Mouse (Mus musculus) kidney, embryonic 16.5 days (tissue): ENCODE measurements around the gene Dner. TPM values are rescaled to one million over a fixed set of nuclear protein-coding genes. Genes with fewer than 3 reads are reported as not detected.
A peak's percentile ranks its signal among the peaks of the same experiment; 100 is the strongest.

ENCODE experiments used
- ATAC-seq: fragments of 200-750 bp; cut with Nextera tagmentation; 2 replicates; pipeline ENCODE4 v1.8.0; 2017; ENCODE audit warnings: moderate TSS enrichment; ENCODE audit not compliant: low FRiP score, low TSS enrichment
- H3K27ac ChIP-seq: fragments of 300-500 bp; sonication (generic); 2 replicates; pipeline ENCODE4 v1.5.1; 2014; ENCODE audit warnings: low read length
- H3K27me3 ChIP-seq: fragments of 300-500 bp; sonication (generic); 2 replicates; pipeline ENCODE4 v1.6.1; 2014; ENCODE audit warnings: low read length, control low read depth, mixed read lengths; ENCODE audit not compliant: insufficient read depth
- H3K36me3 ChIP-seq: fragments of 300-500 bp; sonication (generic); 2 replicates; pipeline ENCODE4 v1.6.1; 2014; ENCODE audit warnings: low read length, control low read depth, mixed read lengths; ENCODE audit not compliant: insufficient read depth
- H3K4me1 ChIP-seq: fragments of 300-500 bp; sonication (generic); 2 replicates; pipeline ENCODE4 v1.6.1; 2014; ENCODE audit warnings: low read length, control low read depth, mixed read lengths; ENCODE audit not compliant: insufficient read depth
- H3K4me2 ChIP-seq: fragments of 300-500 bp; sonication (generic); replicated peaks from 2 replicates; pipeline ENCODE4 v1.6.1; 2014; ENCODE audit warnings: low read depth, low read length
- H3K4me3 ChIP-seq: fragments of 300-500 bp; sonication (generic); 2 replicates; pipeline ENCODE4 v1.5.1; 2014; ENCODE audit warnings: mild to moderate bottlenecking, low read length
- H3K9ac ChIP-seq: fragments of 300-500 bp; sonication (generic); replicated peaks from 2 replicates; pipeline ENCODE4 v1.6.1; 2014; ENCODE audit warnings: low read length
- H3K9me3 ChIP-seq: fragments of 300-500 bp; sonication (generic); 2 replicates; pipeline ENCODE4 v1.6.1; 2016; ENCODE audit warnings: low read length, control low read depth
- WGBS: fragments of 180-500 bp; shearing (Covaris S2); extraction: QIAGEN DNeasy Blood & Tissue Kit; methylation state at CpG from one replicate; pipeline ENCODE4 v1.1.7; 2014; 5-methylcytosine and 5-hydroxymethylcytosine counted together
- polyA plus RNA-seq: library from polyadenylated mRNA; unstranded; fragments of >200 nt; fragmentation: Nextera tagmentation; extraction: Ambion mirVana; gene quantifications from 2 replicates; pipeline ENCODE4 v1.2.1, GENCODE M21; 2015

Dner gene
- polyA plus RNA-seq, 1 experiment from 2014 or later, result 1.4 TPM

GRCm38 (mm10) chr1:84709810-84710785 is 14.1 kb upstream of the Dner start:
- H3K9me3 ChIP-seq, result no peaks in the 10 kb centered on the region
- H3K4me3 ChIP-seq, result peak overlapping the region; percentile 5
- H3K4me1 ChIP-seq, result no peaks in the 10 kb centered on the region; the same call in none of the 2 replicates
- peak overlapping the region; percentile 45 for H3K4me2 ChIP-seq
- no peaks in the 10 kb centered on the region for H3K27me3 ChIP-seq
- no peak overlapping the region for H3K27ac ChIP-seq
- 14% methylated on average over 31 of the region's 31 CpGs for WGBS
- no peaks in the 10 kb centered on the region for H3K36me3 ChIP-seq
- no peak overlapping the region for H3K9ac ChIP-seq
- no peak for ATAC-seq

GRCm38 (mm10) chr1:84709406-84709805 is 13.4 kb upstream of the Dner start:
- H3K36me3 ChIP-seq, result no peaks in the 10 kb centered on the region
- H3K4me3 ChIP-seq, result no peak overlapping the region
- H3K27me3 ChIP-seq, result no peaks in the 10 kb centered on the region
- peak overlapping the region; percentile 45 for H3K4me2 ChIP-seq
- no peaks in the 10 kb centered on the region for H3K9me3 ChIP-seq
- H3K27ac ChIP-seq, result no peak overlapping the region
- ATAC-seq, result no peak
- H3K4me1 ChIP-seq, result no peaks in the 10 kb centered on the region; the same call in none of the 2 replicates
- WGBS, result 20% methylated on average over 5 of the region's 5 CpGs
- no peak overlapping the region for H3K9ac ChIP-seq

GRCm38 (mm10) chr1:84700254-84700653 is 4.2 kb upstream of the Dner start:
- Histone ChIP-seq H3K9me3 (no peaks in the 10 kb centered on the region), H3K4me3 (no peak overlapping the region), H3K27me3 (peaks cover 6% of the 10 kb centered on the region), H3K9ac (no peak overlapping the region), H3K36me3 (no peaks in the 10 kb centered on the region), H3K27ac (no peak overlapping the region), H3K4me2 (no peak overlapping the region), H3K4me1 (peaks cover 8% of the 10 kb centered on the region)
- WGBS, result 96% methylated on average over 6 of the region's 6 CpGs
- no peak for ATAC-seq

- H3K4me2 ChIP-seq, result no peak overlapping the region
- no peaks in the 10 kb centered on the region for H3K36me3 ChIP-seq
- H3K9ac ChIP-seq, result no peak overlapping the region
- H3K9me3 ChIP-seq, result no peaks in the 10 kb centered on the region
- H3K27me3 ChIP-seq, result peaks cover 21% of the 10 kb centered on the region
- H3K4me1 ChIP-seq, result peaks cover 14% of the 10 kb centered on the region
- no peak for ATAC-seq
- H3K4me3 ChIP-seq, result no peak overlapping the region
- no peak overlapping the region for H3K27ac ChIP-seq
- WGBS, result 4% methylated on average over 2 of the region's 2 CpGs
These were observed 1.1 kb upstream of the Dner start for GRCm38 (mm10) chr1:84697136-84697535.

- Histone ChIP-seq H3K36me3 (no peaks in the 10 kb centered on the region), H3K4me2 (peak overlapping the region; percentile 95), H3K4me1 (peaks cover 14% of the 10 kb centered on the region), H3K9me3 (no peaks in the 10 kb centered on the region), H3K4me3 (peak overlapping the region; percentile 54), H3K27ac (no peak overlapping the region), H3K27me3 (peaks cover 21% of the 10 kb centered on the region), H3K9ac (no peak overlapping the region)
- peak; percentile 41 for ATAC-seq
- 7% methylated on average over 26 of the region's 26 CpGs for WGBS
These were observed 1.1 kb downstream of the Dner start for GRCm38 (mm10) chr1:84694688-84695474.

GRCm38 (mm10) chr1:84677910-84678309 is 18.1 kb downstream of the Dner start:
- no peak overlapping the region for H3K9ac ChIP-seq
- no peaks in the 10 kb centered on the region for H3K27me3 ChIP-seq
- no peaks in the 10 kb centered on the region for H3K9me3 ChIP-seq
- WGBS, result 73% methylated on average over 4 of the region's 4 CpGs
- H3K4me1 ChIP-seq, result no peaks in the 10 kb centered on the region
- no peak overlapping the region for H3K4me2 ChIP-seq
- no peak overlapping the region for H3K4me3 ChIP-seq
- no peak for ATAC-seq
- no peak overlapping the region for H3K27ac ChIP-seq
- H3K36me3 ChIP-seq, result no peaks in the 10 kb centered on the region

GRCm38 (mm10) chr1:84668100-84668846 is 27.7 kb downstream of the Dner start:
- Histone ChIP-seq H3K4me3 (no peak overlapping the region), H3K27ac (no peak overlapping the region), H3K9me3 (no peaks in the 10 kb centered on the region), H3K27me3 (no peaks in the 10 kb centered on the region), H3K4me2 (no peak overlapping the region), H3K9ac (no peak overlapping the region), H3K36me3 (no peaks in the 10 kb centered on the region), H3K4me1 (no peaks in the 10 kb centered on the region)
- 80% methylated on average over 7 of the region's 7 CpGs for WGBS
- no peak for ATAC-seq

GRCm38 (mm10) chr1:84667660-84668059 is 28.4 kb downstream of the Dner start:
- H3K9ac ChIP-seq, result no peak overlapping the region
- no peak overlapping the region for H3K4me3 ChIP-seq
- ATAC-seq, result no peak
- H3K4me2 ChIP-seq, result no peak overlapping the region
- no peaks in the 10 kb centered on the region for H3K9me3 ChIP-seq
- H3K27ac ChIP-seq, result no peak overlapping the region
- 88% methylated on average over 4 of the region's 4 CpGs for WGBS
- no peaks in the 10 kb centered on the region for H3K4me1 ChIP-seq
- no peaks in the 10 kb centered on the region for H3K27me3 ChIP-seq
- H3K36me3 ChIP-seq, result no peaks in the 10 kb centered on the region

GRCm38 (mm10) chr1:84664377-84665118 is 31.5 kb downstream of the Dner start:
- Histone ChIP-seq H3K27me3 (no peaks in the 10 kb centered on the region), H3K36me3 (no peaks in the 10 kb centered on the region), H3K4me1 (no peaks in the 10 kb centered on the region), H3K9ac (no peak overlapping the region), H3K4me2 (no peak overlapping the region), H3K27ac (no peak overlapping the region), H3K9me3 (no peaks in the 10 kb centered on the region), H3K4me3 (no peak overlapping the region)
- WGBS, result 41% methylated on average over 4 of the region's 4 CpGs
- ATAC-seq, result no peak
